Mouse (Mus musculus) heart, postnatal 25 days (tissue): ENCODE measurements around the gene Foxred2. TPM values are rescaled to one million over a fixed set of nuclear protein-coding genes. Genes with fewer than 3 reads are reported as not detected.

ENCODE experiments used
- DNase-seq: peaks from one replicate; pipeline ENCODE4 v3.0.0; 2022; ENCODE audit warnings: low spot score
- intact Hi-C: fragments of 180-260 bp; cut with DNase I; formaldehyde crosslinking; loops from one replicate; pipeline ENCODE4 v1.15.1; 2025
- total RNA-seq, 2 experiments: library from RNA; stranded (reverse); gene quantifications; 2 replicates each; pipeline ENCODE4 v1.2.3; 2021

Foxred2 gene
- total RNA-seq, 2 experiments from 2014 or later, result 0.34 to 0.42 TPM

- intact Hi-C loops, result no loop called here
- DNase-seq, result no peak
Observed at GRCm38 (mm10) chr15:77952921-77953320, 3.6 kb downstream of the Foxred2 start.

- intact Hi-C loops, result no loop called here
- no peak for DNase-seq
Observed at GRCm38 (mm10) chr15:77949061-77949460, 7.5 kb downstream of the Foxred2 start.

GRCm38 (mm10) chr15:77945711-77946110, 10.8 kb downstream of the Foxred2 start:
- DNase-seq, result peak; percentile 19
- intact Hi-C loops, result no loop called here

GRCm38 (mm10) chr15:77941563-77941962, 15.0 kb downstream of the Foxred2 start:
- intact Hi-C loops, result no loop called here
- no peak for DNase-seq

- DNase-seq, result no peak
- intact Hi-C loops, result no loop called here
Observed at GRCm38 (mm10) chr15:77938516-77938915, 18.0 kb downstream of the Foxred2 start.

GRCm38 (mm10) chr15:77935673-77936375, 20.7 kb downstream of the Foxred2 start:
- intact Hi-C loops, result loop anchor here (2.0 kb wide), 1 partner anchor 35 kb away; the partner anchor contains the start of gene Eif3d
- no peak for DNase-seq

GRCm38 (mm10) chr15:77934968-77935367, 21.6 kb downstream of the Foxred2 start:
- intact Hi-C loops, result loop anchor here (2.0 to 5.0 kb wide), 2 partner anchors 36 to 242 kb away; partner anchors contain the start of gene Eif3d
- DNase-seq, result no peak

- no peak for DNase-seq
- intact Hi-C loops, result loop anchor here (2.0 to 5.0 kb wide), 2 partner anchors 36 to 243 kb away; partner anchors contain the start of gene Eif3d
Observed at GRCm38 (mm10) chr15:77934326-77934725, 22.2 kb downstream of the Foxred2 start.

GRCm38 (mm10) chr15:77933770-77934169, 22.8 kb downstream of the Foxred2 start:
- peak; percentile 93 for DNase-seq
- intact Hi-C loops, result loop anchor here (2.0 to 5.0 kb wide), 2 partner anchors 37 to 244 kb away; partner anchors contain the start of gene Eif3d

GRCm38 (mm10) chr15:77933222-77933621, 23.3 kb downstream of the Foxred2 start:
- no peak for DNase-seq
- intact Hi-C loops, result loop anchor here (5.0 kb wide), 1 partner anchor 244 kb away; no protein-coding TSS in a partner anchor

GRCm38 (mm10) chr15:77931689-77932016, 24.9 kb downstream of the Foxred2 start:
- DNase-seq, result no peak
- intact Hi-C loops, result loop anchor here (5.0 kb wide), 1 partner anchor 246 kb away; no protein-coding TSS in a partner anchor

- intact Hi-C loops, result loop anchor here (5.0 kb wide), 1 partner anchor 246 kb away; no protein-coding TSS in a partner anchor
- DNase-seq, result no peak
Observed at GRCm38 (mm10) chr15:77930986-77931688, 25.4 kb downstream of the Foxred2 start.

GRCm38 (mm10) chr15:77929804-77930203, 26.7 kb downstream of the Foxred2 start:
- DNase-seq, result no peak
- intact Hi-C loops, result loop anchor here (5.0 kb wide), 1 partner anchor 247 kb away; no protein-coding TSS in a partner anchor

- intact Hi-C loops, result no loop called here
- peak; percentile 97 for DNase-seq
Observed at GRCm38 (mm10) chr15:77928673-77929331, 27.7 kb downstream of the Foxred2 start, which contains the start of gene Txn2. Gene Txn2 (minus strand): TSS chr15:77929006.

- intact Hi-C loops, result no loop called here
- no peak for DNase-seq
Observed at GRCm38 (mm10) chr15:77928091-77928490, 28.4 kb downstream of the Foxred2 start.

- no peak for DNase-seq
- intact Hi-C loops, result no loop called here
Observed at GRCm38 (mm10) chr15:77926921-77927320, 29.6 kb downstream of the Foxred2 start.

GRCm38 (mm10) chr15:77925195-77925594, 31.3 kb downstream of the Foxred2 start:
- intact Hi-C loops, result no loop called here
- no peak for DNase-seq

GRCm38 (mm10) chr15:77923267-77924035, 33.1 kb downstream of the Foxred2 start:
- intact Hi-C loops, result no loop called here
- DNase-seq, result no peak

- no peak for DNase-seq
- intact Hi-C loops, result no loop called here
Observed at GRCm38 (mm10) chr15:77922710-77923109, 33.8 kb downstream of the Foxred2 start.

GRCm38 (mm10) chr15:77921636-77922035, 34.9 kb downstream of the Foxred2 start:
- no peak for DNase-seq
- intact Hi-C loops, result no loop called here
